Mouse (Mus musculus) midbrain, embryonic 13.5 days (tissue): Measurements from ENCODE around the gene Tek. TPM values are rescaled to one million over a fixed set of nuclear protein-coding genes. Genes with fewer than 3 reads are reported as not detected.

Experiments used
- ATAC-seq: fragments of 200-750 bp; cut with Nextera tagmentation; 2 replicates; pipeline ENCODE4 v1.8.0; 2017; ENCODE audit warnings: mild to moderate bottlenecking, moderate TSS enrichment, moderate library complexity
- H3K27ac ChIP-seq: fragments of 300-500 bp; sonication (generic); 2 replicates; pipeline ENCODE4 v1.5.1; 2015; ENCODE audit warnings: inconsistent platforms, mild to moderate bottlenecking, moderate library complexity
- H3K27me3 ChIP-seq: fragments of 300-500 bp; sonication (generic); 2 replicates; pipeline ENCODE4 v1.6.1; 2015; ENCODE audit warnings: mild to moderate bottlenecking, inconsistent platforms
- H3K36me3 ChIP-seq: fragments of 300-500 bp; sonication (generic); 2 replicates; pipeline ENCODE4 v1.6.1; 2015; ENCODE audit warnings: mild to moderate bottlenecking, inconsistent platforms
- H3K4me1 ChIP-seq: fragments of 300-500 bp; sonication (generic); replicated peaks from 2 replicates; pipeline ENCODE4 v1.6.1; 2015; ENCODE audit warnings: inconsistent platforms
- H3K4me2 ChIP-seq: fragments of 300-500 bp; sonication (generic); replicated peaks from 2 replicates; pipeline ENCODE4 v1.6.1; 2015; ENCODE audit warnings: moderate library complexity, mild to moderate bottlenecking, inconsistent platforms
- H3K4me3 ChIP-seq: fragments of 300-500 bp; sonication (generic); replicated peaks from 2 replicates; pipeline ENCODE4 v1.5.1; 2015; ENCODE audit warnings: mild to moderate bottlenecking, inconsistent platforms
- H3K9ac ChIP-seq: fragments of 300-500 bp; sonication (generic); replicated peaks from 2 replicates; pipeline ENCODE4 v1.6.1; 2015; ENCODE audit warnings: mild to moderate bottlenecking, inconsistent platforms
- H3K9me3 ChIP-seq: fragments of 300-500 bp; sonication (generic); 2 replicates; pipeline ENCODE4 v1.6.1; 2016; ENCODE audit warnings: mild to moderate bottlenecking, inconsistent platforms
- WGBS: fragments of 180-500 bp; shearing (Covaris S2); methylation state at CpG from one replicate; pipeline ENCODE4 v1.1.7; 2015; 5-methylcytosine and 5-hydroxymethylcytosine counted together
- polyA plus RNA-seq: library from polyadenylated mRNA; unstranded; fragments of >200 nt; fragmentation: Nextera tagmentation; extraction: Ambion mirVana; gene quantifications from 2 replicates; pipeline ENCODE4 v1.2.1, GENCODE M21; 2015

Tek gene
- polyA plus RNA-seq, 1 experiment from 2014 or later, result 8.3 TPM

DNA sequence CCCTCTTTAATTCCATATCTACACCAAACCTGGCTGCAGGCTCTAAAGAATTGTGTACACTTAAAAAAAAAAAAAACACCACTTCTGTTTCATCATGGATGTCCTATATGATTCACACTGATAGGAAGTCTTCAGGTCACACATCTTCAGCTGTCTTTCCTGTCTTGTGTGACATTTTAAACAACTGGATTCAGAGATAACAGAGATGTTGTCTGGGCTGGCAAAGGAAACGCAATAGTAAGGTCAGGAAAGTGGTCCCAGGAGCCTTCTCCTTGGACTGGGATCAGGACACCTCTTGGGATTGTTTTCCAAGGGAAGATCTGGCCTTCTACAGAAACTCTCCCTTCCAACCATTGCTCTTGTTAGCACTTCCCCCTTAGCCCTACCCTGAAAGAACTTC, 2.7 kb downstream of the Tek start:
- H3K27me3 ChIP-seq, result no peaks in the 10 kb centered on the region
- no peaks in the 10 kb centered on the region for H3K36me3 ChIP-seq
- no peaks in the 10 kb centered on the region for H3K9me3 ChIP-seq
- H3K4me3 ChIP-seq, result no peak overlapping the region
- no peak overlapping the region for H3K9ac ChIP-seq
- 82% methylated on average over 1 of the region's 1 CpGs for whole genome bisulfite sequencing
- no peak overlapping the region for H3K27ac ChIP-seq
- ATAC-seq, result no peak
- no peak overlapping the region for H3K4me2 ChIP-seq
- no peaks in the 10 kb centered on the region for H3K4me1 ChIP-seq

DNA sequence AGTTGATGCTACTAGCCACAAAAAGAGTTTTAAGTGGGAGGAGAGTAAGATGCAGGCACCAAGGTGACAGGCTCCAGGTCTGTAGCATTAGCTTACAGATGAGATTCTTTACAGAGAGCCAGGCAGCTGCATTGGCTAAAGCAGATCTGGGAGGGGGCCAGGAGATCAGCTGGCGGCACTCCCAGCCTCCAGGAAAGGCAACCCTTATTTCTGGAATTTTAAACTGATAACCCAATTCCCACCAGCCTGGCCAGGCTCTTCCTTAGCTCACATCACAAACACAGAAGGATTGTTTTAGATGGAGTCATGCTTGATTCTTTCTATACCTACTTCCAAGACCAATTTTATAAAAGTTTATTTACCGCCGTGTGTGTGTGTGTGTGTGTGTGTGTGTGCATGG, 6.7 kb downstream of the Tek start:
- Histone ChIP-seq H3K36me3 (no peaks in the 10 kb centered on the region), H3K27ac (no peak overlapping the region), H3K4me3 (no peak overlapping the region), H3K27me3 (no peaks in the 10 kb centered on the region), H3K9me3 (no peaks in the 10 kb centered on the region), H3K4me1 (no peaks in the 10 kb centered on the region), H3K4me2 (no peak overlapping the region), H3K9ac (no peak overlapping the region)
- 78% methylated on average over 3 of the region's 3 CpGs for WGBS
- ATAC-seq, result no peak

DNA sequence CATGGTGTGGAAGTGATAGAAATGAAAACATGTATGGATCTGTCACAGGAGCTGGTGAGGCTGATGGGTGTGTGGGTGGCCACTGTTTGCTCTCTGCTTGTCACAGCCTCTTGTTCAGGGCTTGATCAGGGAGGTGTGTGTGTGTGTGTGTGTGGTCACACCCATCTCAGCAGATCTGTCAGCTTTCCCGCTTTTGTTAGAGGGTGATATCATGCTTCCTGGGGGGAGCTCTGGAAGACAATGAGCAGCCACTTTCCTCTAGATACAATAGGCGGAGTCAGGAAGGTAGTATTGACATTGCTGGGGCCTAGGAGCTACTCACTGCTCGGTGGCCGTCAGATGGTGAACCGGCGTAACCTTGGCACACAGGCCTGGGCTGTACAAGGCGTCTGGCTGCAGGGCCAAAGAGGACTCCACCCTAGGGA, 7.3 kb downstream of the Tek start:
- WGBS, result 42% methylated on average over 7 of the region's 7 CpGs
- H3K4me2 ChIP-seq, result no peak overlapping the region
- H3K4me1 ChIP-seq, result no peaks in the 10 kb centered on the region
- 0 out of 2 replicates have a peak, but pooled peaks have one; percentile 50 for ATAC-seq
- H3K9me3 ChIP-seq, result no peaks in the 10 kb centered on the region
- no peaks in the 10 kb centered on the region for H3K36me3 ChIP-seq
- no peak overlapping the region for H3K9ac ChIP-seq
- H3K4me3 ChIP-seq, result no peak overlapping the region
- no peaks in the 10 kb centered on the region for H3K27me3 ChIP-seq
- no peak overlapping the region for H3K27ac ChIP-seq

DNA sequence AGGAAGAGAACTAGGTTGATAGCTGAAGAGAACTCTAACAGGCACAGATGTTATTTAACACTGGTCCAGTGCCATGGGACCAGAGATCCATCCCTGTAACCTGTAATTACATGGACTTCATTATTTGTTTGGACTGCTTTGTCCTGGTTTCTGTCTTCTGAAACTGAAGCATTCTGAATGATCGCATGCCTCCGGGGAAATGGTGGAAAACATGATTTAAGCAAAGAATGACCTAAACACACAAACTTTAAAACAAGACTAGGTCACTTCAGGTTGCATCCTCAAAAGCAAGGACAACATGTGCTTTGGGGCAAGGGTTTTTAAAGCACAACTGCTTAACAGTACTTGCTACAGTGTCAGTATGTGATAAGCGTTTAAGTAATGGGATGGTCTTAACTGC, 8.2 kb downstream of the Tek start:
- Histone ChIP-seq H3K4me1 (peaks cover under 1% of the 10 kb centered on the region; the same call in 1 of the 2 replicates), H3K36me3 (no peaks in the 10 kb centered on the region), H3K27me3 (no peaks in the 10 kb centered on the region), H3K9ac (no peak overlapping the region), H3K9me3 (no peaks in the 10 kb centered on the region), H3K4me3 (no peak overlapping the region), H3K27ac (no peak overlapping the region), H3K4me2 (no peak overlapping the region)
- no peak for ATAC-seq
- WGBS, result 92% methylated on average over 3 of the region's 3 CpGs

DNA sequence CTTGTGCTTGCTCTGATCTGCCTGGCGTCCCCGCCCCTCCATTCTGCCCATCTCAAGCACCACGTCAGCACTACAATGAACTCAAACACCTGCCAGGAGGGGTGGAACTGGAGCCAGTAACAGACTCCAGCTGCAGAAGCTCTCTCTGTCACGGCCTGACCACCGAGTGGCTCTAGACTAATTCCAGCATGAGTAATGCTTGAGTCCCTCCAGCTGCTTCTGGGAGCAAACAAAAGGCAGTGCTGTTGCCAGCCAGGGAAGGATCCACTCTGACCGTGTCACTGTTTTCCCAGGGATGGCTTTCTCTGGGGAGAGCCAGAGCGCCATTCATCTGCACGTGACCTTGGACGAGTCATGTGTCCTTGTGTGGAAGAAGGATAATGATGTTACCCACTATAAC, 13.4 kb downstream of the Tek start:
- H3K4me1 ChIP-seq, result peaks cover 4% of the 10 kb centered on the region; the same call in 1 of the 2 replicates
- H3K4me3 ChIP-seq, result no peak overlapping the region
- ATAC-seq, result peak; percentile 90
- H3K36me3 ChIP-seq, result no peaks in the 10 kb centered on the region
- no peaks in the 10 kb centered on the region for H3K9me3 ChIP-seq
- H3K9ac ChIP-seq, result no peak overlapping the region
- no peak overlapping the region for H3K4me2 ChIP-seq
- 19% methylated on average over 9 of the region's 9 CpGs for WGBS
- no peaks in the 10 kb centered on the region for H3K27me3 ChIP-seq
- no peak overlapping the region for H3K27ac ChIP-seq

DNA sequence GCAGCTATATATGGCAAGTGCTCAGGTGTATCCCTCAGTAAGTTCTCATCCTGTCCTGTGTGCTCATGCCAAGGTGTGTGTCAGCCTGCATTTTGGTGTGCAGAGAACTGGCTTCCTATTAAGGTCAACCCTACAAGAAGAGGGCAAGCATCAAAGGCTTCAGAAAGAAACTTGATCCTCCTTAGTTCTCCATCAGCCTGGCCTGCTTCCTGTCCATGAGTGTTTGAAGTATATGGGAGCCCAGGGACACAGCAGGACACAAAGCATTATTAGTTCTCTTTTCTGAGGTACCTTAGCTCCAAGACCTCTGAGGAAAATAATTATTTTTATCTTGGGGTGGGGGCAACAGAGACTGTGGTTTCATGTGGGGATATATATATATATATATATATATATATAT, 26.1 kb downstream of the Tek start:
- Histone ChIP-seq H3K4me3 (no peak overlapping the region), H3K4me2 (no peak overlapping the region), H3K9ac (no peak overlapping the region), H3K27me3 (no peaks in the 10 kb centered on the region), H3K36me3 (no peaks in the 10 kb centered on the region), H3K27ac (no peak overlapping the region), H3K9me3 (no peaks in the 10 kb centered on the region), H3K4me1 (no peaks in the 10 kb centered on the region)
- ATAC-seq, result no peak

DNA sequence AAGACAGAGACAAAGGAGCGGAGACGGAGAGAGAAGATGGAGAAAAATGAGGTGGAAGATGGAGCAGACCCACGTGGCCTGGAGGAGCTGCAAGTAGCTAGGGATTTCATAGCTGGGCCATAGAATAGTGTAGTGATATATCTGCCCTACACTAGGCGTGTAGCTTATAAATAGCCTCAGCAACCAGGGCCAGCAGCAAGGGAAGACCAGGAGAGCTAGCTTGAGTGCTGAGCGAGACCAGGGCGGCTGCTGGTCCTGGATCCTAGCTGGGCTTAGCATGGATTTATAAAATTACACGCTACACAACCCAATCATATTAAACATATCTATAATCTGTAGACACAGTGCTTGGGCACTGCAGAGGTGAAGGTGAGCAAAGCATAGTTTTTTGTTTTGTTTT, 27.1 kb downstream of the Tek start:
- Histone ChIP-seq H3K27ac (no peak overlapping the region), H3K36me3 (no peaks in the 10 kb centered on the region), H3K9ac (no peak overlapping the region), H3K4me1 (no peaks in the 10 kb centered on the region), H3K9me3 (no peaks in the 10 kb centered on the region), H3K4me3 (no peak overlapping the region), H3K4me2 (no peak overlapping the region), H3K27me3 (no peaks in the 10 kb centered on the region)
- no peak for ATAC-seq
- 86% methylated on average over 7 of the region's 7 CpGs for WGBS

DNA sequence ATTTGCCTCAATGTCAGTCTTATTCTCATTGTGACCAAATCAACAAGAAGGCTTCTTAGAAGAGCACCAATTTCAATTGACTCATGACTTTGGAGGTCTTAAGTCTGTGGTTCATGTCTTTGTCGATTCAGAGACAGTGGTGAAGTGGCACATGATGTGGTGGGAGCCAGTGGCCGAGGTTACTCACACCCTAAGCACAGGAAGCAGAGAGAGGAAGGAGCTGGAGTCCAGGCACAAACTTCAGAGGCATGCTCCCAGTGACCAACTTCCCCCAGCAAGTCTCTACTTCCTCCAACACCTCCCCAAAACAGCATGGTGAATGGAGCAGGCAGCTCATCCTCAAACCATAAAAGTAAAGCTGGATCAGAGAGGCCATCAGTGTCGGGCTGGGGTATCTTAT, 29.5 kb downstream of the Tek start:
- 80% methylated on average over 3 of the region's 3 CpGs for WGBS
- no peaks in the 10 kb centered on the region for H3K36me3 ChIP-seq
- no peaks in the 10 kb centered on the region for H3K9me3 ChIP-seq

DNA sequence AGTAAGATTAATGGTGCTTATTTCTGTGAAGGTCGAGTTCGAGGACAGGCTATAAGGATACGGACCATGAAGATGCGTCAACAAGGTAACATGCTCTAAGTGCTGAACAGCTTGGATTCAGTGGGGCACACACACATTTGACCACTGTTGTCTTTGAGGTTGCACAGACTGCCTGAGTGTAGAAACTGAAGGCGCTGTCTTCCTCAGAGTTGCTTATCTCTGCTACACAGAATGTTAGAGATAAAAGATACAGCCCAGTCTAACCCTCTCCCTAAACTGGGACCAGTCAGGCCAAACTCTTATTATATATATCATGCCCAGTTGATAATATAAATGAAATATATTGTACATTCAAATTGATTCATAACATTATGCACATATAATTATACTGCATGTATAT, 42.0 kb downstream of the Tek start:
- Histone ChIP-seq H3K9me3 (no peaks in the 10 kb centered on the region), H3K9ac (no peak overlapping the region), H3K4me1 (no peaks in the 10 kb centered on the region), H3K36me3 (no peaks in the 10 kb centered on the region), H3K27me3 (no peaks in the 10 kb centered on the region), H3K4me2 (no peak overlapping the region), H3K4me3 (no peak overlapping the region), H3K27ac (no peak overlapping the region)
- WGBS, result 96% methylated on average over 5 of the region's 5 CpGs
- no peak for ATAC-seq

More for the DNA sequence above, 29.5 kb downstream of the Tek start:
- Histone ChIP-seq H3K4me2 (no peak overlapping the region), H3K9ac (no peak overlapping the region), H3K4me3 (no peak overlapping the region), H3K4me1 (no peaks in the 10 kb centered on the region), H3K27ac (no peak overlapping the region), H3K27me3 (no peaks in the 10 kb centered on the region)
- ATAC-seq, result no peak

DNA sequence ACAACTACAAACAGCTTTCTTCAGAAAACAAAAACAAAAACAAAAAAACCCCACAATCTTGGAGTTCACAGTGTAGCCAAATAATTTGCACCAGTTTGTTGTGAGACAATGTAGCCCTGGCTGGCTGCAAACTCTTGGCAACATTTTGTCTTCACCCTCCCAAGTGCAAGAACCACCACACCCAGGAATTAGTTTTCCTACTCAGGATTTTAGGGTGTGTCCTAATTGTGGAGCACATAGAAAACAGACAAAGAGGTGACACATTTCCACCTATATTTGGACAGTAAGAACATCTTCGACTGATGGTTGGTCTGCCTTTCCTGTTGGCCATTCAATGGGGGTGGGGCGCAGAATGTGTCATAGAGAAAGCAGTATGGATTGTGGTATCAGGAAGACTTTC, 46.8 kb downstream of the Tek start:
- no peak overlapping the region for H3K4me2 ChIP-seq
- H3K27ac ChIP-seq, result no peak overlapping the region
- ATAC-seq, result no peak
- H3K27me3 ChIP-seq, result no peaks in the 10 kb centered on the region
- no peaks in the 10 kb centered on the region for H3K4me1 ChIP-seq
- WGBS, result 92% methylated on average over 2 of the region's 2 CpGs
- no peak overlapping the region for H3K9ac ChIP-seq
- H3K36me3 ChIP-seq, result no peaks in the 10 kb centered on the region
- H3K9me3 ChIP-seq, result no peaks in the 10 kb centered on the region
- H3K4me3 ChIP-seq, result no peak overlapping the region

DNA sequence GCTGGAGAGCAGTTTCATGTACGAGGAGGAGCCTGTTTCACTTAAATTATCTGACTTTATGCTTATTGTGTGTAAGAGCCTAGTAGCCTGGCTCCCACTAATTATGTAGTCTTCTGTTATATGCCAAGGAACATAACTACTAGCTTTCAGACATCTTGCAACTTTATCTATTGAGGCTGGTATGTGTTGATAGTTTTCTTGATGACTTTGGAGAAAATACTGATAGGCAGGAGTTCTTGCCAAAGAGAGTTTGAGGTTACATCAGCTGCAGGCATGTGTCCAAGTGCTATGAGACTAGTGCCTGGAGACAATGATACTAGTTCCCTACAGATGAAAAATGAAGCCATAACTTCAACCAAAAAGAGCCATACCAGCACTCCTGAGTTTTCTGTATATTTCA, 64.1 kb downstream of the Tek start:
- no peaks in the 10 kb centered on the region for H3K4me1 ChIP-seq
- 67% methylated on average over 1 of the region's 1 CpGs for WGBS
- no peaks in the 10 kb centered on the region for H3K27me3 ChIP-seq
- H3K27ac ChIP-seq, result no peak overlapping the region
- H3K36me3 ChIP-seq, result no peaks in the 10 kb centered on the region
- no peak overlapping the region for H3K4me3 ChIP-seq
- no peak overlapping the region for H3K9ac ChIP-seq
- H3K4me2 ChIP-seq, result no peak overlapping the region
- H3K9me3 ChIP-seq, result no peaks in the 10 kb centered on the region
- ATAC-seq, result no peak

DNA sequence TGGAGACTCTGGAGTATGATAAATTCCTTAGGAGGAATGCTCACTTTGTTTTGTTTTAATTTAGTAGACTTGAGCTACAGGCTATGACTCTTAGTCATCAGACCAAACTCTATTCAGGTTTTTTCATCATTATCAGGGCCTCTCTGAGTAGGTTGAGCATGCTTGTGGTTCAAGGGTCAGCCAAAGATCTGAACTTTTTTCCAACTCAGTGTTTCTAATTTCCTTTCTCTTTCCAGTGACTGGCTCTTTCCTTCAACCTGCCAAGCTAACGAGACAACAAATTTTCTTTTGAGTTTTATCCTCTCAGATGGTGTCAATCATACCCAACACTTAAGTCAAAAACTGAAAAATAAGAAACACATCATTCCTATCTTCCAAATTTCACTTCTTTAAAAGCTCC, 71.5 kb downstream of the Tek start:
- Histone ChIP-seq H3K4me2 (no peak overlapping the region), H3K4me1 (no peaks in the 10 kb centered on the region), H3K27me3 (no peaks in the 10 kb centered on the region), H3K27ac (no peak overlapping the region), H3K4me3 (no peak overlapping the region), H3K36me3 (no peaks in the 10 kb centered on the region), H3K9ac (no peak overlapping the region), H3K9me3 (no peaks in the 10 kb centered on the region)
- no peak for ATAC-seq
- WGBS, result 78% methylated on average over 1 of the region's 1 CpGs

DNA sequence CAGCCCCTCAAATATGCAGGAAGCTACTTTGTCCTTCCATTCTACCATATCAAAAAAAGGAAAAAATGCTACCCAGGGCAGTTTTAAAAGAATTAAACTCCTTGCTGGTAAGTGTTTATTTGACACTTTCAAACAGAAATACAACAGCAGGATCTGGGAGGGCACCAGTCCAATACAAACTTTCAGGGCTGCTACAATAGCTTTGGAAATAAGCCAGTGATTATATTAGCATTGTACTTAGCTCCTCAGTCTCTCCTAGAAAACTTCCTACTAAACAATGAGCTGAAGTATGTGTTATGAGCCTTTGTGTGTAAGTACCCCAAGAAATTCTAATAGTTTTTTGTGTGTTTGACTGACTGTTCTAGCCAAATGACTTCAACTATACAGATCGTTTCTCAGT, 87.8 kb downstream of the Tek start:
- H3K4me1 ChIP-seq, result no peaks in the 10 kb centered on the region
- no peaks in the 10 kb centered on the region for H3K36me3 ChIP-seq
- H3K27me3 ChIP-seq, result no peaks in the 10 kb centered on the region
- H3K4me2 ChIP-seq, result no peak overlapping the region
- 78% methylated on average over 1 of the region's 1 CpGs for whole genome bisulfite sequencing
- no peak for ATAC-seq
- peaks cover 7% of the 10 kb centered on the region; the same call in 1 of the 2 replicates for H3K9me3 ChIP-seq
- no peak overlapping the region for H3K27ac ChIP-seq
- no peak overlapping the region for H3K4me3 ChIP-seq
- H3K9ac ChIP-seq, result no peak overlapping the region
